Mouse (Mus musculus) CH12.LX (cell line): ENCODE data around the gene Plbd2.

Source experiments
- CTCF ChIP-seq, 2 experiments: IDR thresholded peaks in 1 of 2; conservative IDR thresholded peaks in 1 of 2; 2 replicates each; pipeline ENCODE4 v1.5.1; 2011 to 2012; ENCODE audit warnings: low read depth in 2 of 2, low read length in 2 of 2, improper control_type of control experiment in 1 of 2, inconsistent platforms in 1 of 2, mild to moderate bottlenecking in 1 of 2, moderate library complexity in 1 of 2
- E2F4 ChIP-seq: IDR thresholded peaks from 2 replicates; pipeline ENCODE4 v1.6.1; 2011; ENCODE audit warnings: low read depth, low read length, improper control_type of control experiment; ENCODE audit not compliant: insufficient replicate concordance
- EP300 ChIP-seq: IDR thresholded peaks from 2 replicates; pipeline ENCODE4 v1.6.1; 2011; ENCODE audit warnings: low read length, improper control_type of control experiment
- IRF4 ChIP-seq: IDR thresholded peaks from 2 replicates; pipeline ENCODE4 v1.6.1; 2014; ENCODE audit warnings: low read depth, mild to moderate bottlenecking, inconsistent platforms, low read length, improper control_type of control experiment
- KAT2A ChIP-seq: IDR thresholded peaks from 2 replicates; pipeline ENCODE4 v1.6.1; 2012; ENCODE audit warnings: low read length, improper control_type of control experiment, inconsistent platforms; ENCODE audit not compliant: insufficient replicate concordance
- MAFK ChIP-seq: IDR thresholded peaks from 2 replicates; pipeline ENCODE4 v1.6.1; 2011; ENCODE audit warnings: low read length, improper control_type of control experiment; ENCODE audit not compliant: insufficient replicate concordance
- MAX ChIP-seq: IDR thresholded peaks from 2 replicates; pipeline ENCODE4 v1.6.1; 2011; ENCODE audit warnings: low read length, improper control_type of control experiment
- POLR2A ChIP-seq: IDR thresholded peaks from 2 replicates; pipeline ENCODE4 v1.6.1; 2011; ENCODE audit warnings: low read depth, mild to moderate bottlenecking, improper control_type of control experiment, low read length
- POLR2AphosphoS2 ChIP-seq: IDR thresholded peaks from 2 replicates; pipeline ENCODE4 v1.6.1; 2011; ENCODE audit warnings: low read depth, low read length, improper control_type of control experiment
- SMC3 ChIP-seq: IDR thresholded peaks from 2 replicates; pipeline ENCODE4 v1.6.1; 2011; ENCODE audit warnings: low read depth, low read length, improper control_type of control experiment
- TCF12 ChIP-seq: IDR thresholded peaks from 2 replicates; pipeline ENCODE4 v1.6.1; 2014; ENCODE audit warnings: low read depth, mild to moderate bottlenecking, inconsistent platforms, low read length, improper control_type of control experiment
- USF1 ChIP-seq: IDR thresholded peaks from 2 replicates; pipeline ENCODE4 v1.6.1; 2014; ENCODE audit warnings: low read depth, mild to moderate bottlenecking, inconsistent platforms, low read length, improper control_type of control experiment

DNA sequence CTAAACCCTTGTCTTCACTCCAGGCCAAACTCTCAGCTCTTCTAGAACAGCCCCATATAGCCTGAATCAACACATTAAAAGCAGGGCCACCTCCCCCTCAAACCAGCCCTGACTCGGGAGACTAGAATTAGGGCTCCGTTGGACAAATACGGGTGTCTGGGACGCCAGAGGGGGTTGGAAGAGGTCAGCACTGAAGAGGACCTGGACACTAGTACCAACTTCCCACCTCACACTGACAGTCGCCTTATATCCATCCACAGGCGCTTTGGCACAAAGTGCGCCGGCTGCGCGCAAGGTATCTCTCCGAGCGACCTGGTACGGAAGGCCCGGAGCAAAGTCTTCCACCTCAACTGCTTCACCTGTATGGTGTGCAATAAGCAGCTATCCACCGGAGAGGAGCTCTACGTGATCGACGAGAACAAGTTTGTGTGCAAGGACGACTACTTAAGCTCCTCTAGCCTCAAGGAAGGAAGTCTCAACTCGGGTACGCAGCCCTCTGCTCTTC lies 69.1 kb downstream of the Plbd2 start:
- TF ChIP-seq EP300 = no peak
- TF ChIP-seq E2F4 = no peak
- no peak for TF ChIP-seq CTCF (conservative IDR thresholded peaks at IDR 0.05 in 1 of 2, IDR thresholded peaks at IDR 0.05 in 1 of 2; ENCODE audit: low read depth in 2 of 2, low read length in 2 of 2)
- TF ChIP-seq MAX = no peak
- no peak for TF ChIP-seq TCF12
- no peak for TF ChIP-seq POLR2A
- TF ChIP-seq IRF4 = no peak
- no peak for TF ChIP-seq KAT2A
- TF ChIP-seq POLR2AphosphoS2 = no peak
- TF ChIP-seq USF1 = no peak
- TF ChIP-seq SMC3 = no peak
- TF ChIP-seq MAFK = no peak
